Mouse (Mus musculus): ENCODE results near the gene Irf1.

- TF ChIP-seq CTCF (IDR thresholded peaks at IDR 0.05), result no peak
- no peak for TF ChIP-seq EP300 (IDR thresholded peaks at IDR 0.05)
These were observed 11.5 kb downstream of the Irf1 start for GRCm38 (mm10) chr11:53781201-53781775.
